Mouse (Mus musculus): Measurements from ENCODE around the gene Ptprq. TPM values are rescaled to one million over a fixed set of nuclear protein-coding genes. Genes with fewer than 3 reads are reported as not detected.

Gene Ptprq
- polyA plus RNA-seq, 1 experiment from 2014 or later, result 0.10 TPM

DNA sequence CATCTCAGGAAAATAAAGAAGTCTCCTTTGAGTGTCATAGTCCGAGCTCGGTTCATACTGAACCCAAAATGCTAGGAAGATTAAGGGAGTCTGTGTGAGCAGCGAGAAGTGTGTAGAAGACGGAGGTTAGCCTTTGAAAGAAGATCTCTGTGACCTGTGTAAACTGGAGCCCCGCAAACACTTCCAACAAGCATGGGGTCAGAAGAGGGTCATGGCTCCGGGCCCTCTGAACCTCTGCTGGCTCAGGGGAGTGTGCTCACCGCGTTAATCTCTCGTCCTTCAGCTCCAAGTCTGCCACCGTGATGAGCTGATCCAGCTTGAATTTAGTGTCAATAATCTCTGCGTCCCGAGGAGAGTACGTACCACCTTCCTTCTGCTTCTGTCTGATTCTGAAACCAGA, 157.0 kb downstream of the Ptprq start:
- ATAC-seq (ENCODE audit: low FRiP score, low TSS enrichment), result peak; percentile 59; the same call in 1 of the 2 replicates
- Histone ChIP-seq H3K4me2 (replicated peaks; ENCODE audit: low read depth, low read length) (peak overlapping the region; percentile 29; the same call in 1 of the 2 replicates), H3K36me3 (ENCODE audit: insufficient read depth, low read length) (no peaks in the 10 kb centered on the region), H3K27me3 (ENCODE audit: insufficient read depth, low read length) (no peaks in the 10 kb centered on the region), H3K9me3 (ENCODE audit: low read length) (no peaks in the 10 kb centered on the region), H3K4me3 (ENCODE audit: low read length) (no peak overlapping the region), H3K9ac (replicated peaks; ENCODE audit: low read length) (no peak overlapping the region), H3K4me1 (ENCODE audit: insufficient read depth, low read length) (0 out of 2 replicates have a peak, but pooled peaks cover 4% of the 10 kb centered on the region), H3K27ac (ENCODE audit: low read length) (no peak overlapping the region)
- WGBS, result 10% methylated on average over 13 of the region's 13 CpGs

DNA sequence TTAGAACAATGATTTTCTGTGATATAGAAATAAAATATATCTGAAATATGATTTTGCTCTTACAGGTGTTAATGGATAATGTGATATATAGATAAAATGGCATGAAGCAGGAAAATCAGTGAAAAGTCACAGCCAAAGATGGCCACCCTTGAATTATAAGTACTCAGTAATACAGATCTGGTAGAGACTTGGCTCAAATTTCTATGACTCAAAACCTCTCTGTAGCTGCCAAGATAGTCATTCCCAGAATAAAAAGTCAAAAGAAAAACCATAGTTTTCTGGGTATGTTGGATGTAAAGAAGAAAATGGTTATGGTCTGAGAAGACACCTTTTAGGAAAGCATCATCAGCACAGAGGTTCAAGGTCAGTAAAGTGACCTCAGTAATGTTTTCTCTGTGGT, 159.0 kb downstream of the Ptprq start:
- Histone ChIP-seq H3K9ac (replicated peaks; ENCODE audit: low read length) (no peak overlapping the region), H3K9me3 (ENCODE audit: low read length) (no peaks in the 10 kb centered on the region), H3K36me3 (ENCODE audit: insufficient read depth, low read length) (no peaks in the 10 kb centered on the region), H3K4me1 (ENCODE audit: insufficient read depth, low read length) (0 out of 2 replicates have a peak, but pooled peaks cover 4% of the 10 kb centered on the region), H3K4me2 (replicated peaks; ENCODE audit: low read depth, low read length) (no peak overlapping the region), H3K27ac (ENCODE audit: low read length) (no peak overlapping the region), H3K27me3 (ENCODE audit: insufficient read depth, low read length) (no peaks in the 10 kb centered on the region), H3K4me3 (ENCODE audit: low read length) (no peak overlapping the region)
- ATAC-seq (ENCODE audit: low FRiP score, low TSS enrichment), result no peak

GRCm38 (mm10) chr10:107543026-107543425, 176.8 kb downstream of the Ptprq start:
- Histone ChIP-seq H3K9ac (replicated peaks; ENCODE audit: low read length) (no peak overlapping the region), H3K4me2 (replicated peaks; ENCODE audit: low read depth, low read length) (no peak overlapping the region), H3K36me3 (ENCODE audit: insufficient read depth, low read length) (no peaks in the 10 kb centered on the region), H3K27ac (ENCODE audit: low read length) (no peak overlapping the region), H3K4me1 (ENCODE audit: insufficient read depth, low read length) (peaks cover 3% of the 10 kb centered on the region; the same call in 1 of the 2 replicates), H3K4me3 (ENCODE audit: low read length) (no peak overlapping the region), H3K27me3 (ENCODE audit: insufficient read depth, low read length) (no peaks in the 10 kb centered on the region), H3K9me3 (ENCODE audit: low read length) (no peaks in the 10 kb centered on the region)
- no peak for ATAC-seq (ENCODE audit: low FRiP score, low TSS enrichment)
- WGBS, result 9% methylated on average over 1 of the region's 1 CpGs

DNA sequence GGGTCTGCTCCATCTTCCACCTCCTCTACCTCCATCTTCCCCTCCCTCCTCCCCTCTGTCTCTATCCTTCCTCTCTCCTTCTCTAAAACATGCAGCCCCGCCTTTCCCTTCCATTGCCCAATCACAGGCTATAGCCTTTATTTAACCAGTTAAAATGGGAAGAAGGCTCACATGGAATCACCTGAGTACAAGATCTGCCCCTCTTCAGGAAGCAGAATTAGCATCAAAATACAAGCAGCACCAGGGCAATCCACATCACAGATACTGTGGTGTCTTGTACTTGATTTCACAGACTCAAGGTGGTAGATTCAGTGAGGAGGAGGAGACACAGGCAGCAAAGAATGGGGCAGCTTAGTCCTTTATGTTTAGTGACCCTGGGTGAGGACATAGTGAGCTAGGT, 191.1 kb downstream of the Ptprq start:
- Histone ChIP-seq H3K4me3 (ENCODE audit: low read length) (no peak overlapping the region), H3K27me3 (ENCODE audit: insufficient read depth, low read length) (no peaks in the 10 kb centered on the region), H3K4me2 (replicated peaks; ENCODE audit: low read depth, low read length) (no peak overlapping the region), H3K27ac (ENCODE audit: low read length) (no peak overlapping the region), H3K4me1 (ENCODE audit: insufficient read depth, low read length) (no peaks in the 10 kb centered on the region), H3K36me3 (ENCODE audit: insufficient read depth, low read length) (no peaks in the 10 kb centered on the region), H3K9me3 (ENCODE audit: low read length) (no peaks in the 10 kb centered on the region), H3K9ac (replicated peaks; ENCODE audit: low read length) (no peak overlapping the region)
- ATAC-seq (ENCODE audit: low FRiP score, low TSS enrichment), result no peak
- 81% methylated on average over 1 of the region's 1 CpGs for WGBS

DNA sequence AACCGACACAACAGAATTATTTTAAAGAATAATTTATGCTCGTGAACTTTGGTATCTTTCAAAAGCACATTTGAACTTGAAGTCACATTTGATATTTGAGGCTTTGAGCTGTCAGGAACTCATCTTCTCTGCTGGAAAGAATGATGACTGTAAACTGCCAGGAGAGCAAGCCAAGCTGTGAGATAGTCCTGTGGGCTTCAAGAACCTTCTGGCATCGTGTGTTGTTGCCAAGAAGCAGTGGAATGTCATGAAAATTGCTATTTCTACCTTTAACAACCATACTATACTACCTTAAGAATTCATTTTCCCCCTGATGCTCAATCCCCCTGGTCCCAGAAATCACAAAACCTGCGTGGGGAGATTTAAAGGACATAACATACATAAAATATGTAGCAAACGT, 200.6 kb downstream of the Ptprq start:
- 63% methylated on average over 5 of the region's 5 CpGs for WGBS

GRCm38 (mm10) chr10:107516641-107517040, 203.2 kb downstream of the Ptprq start:
- no peak overlapping the region for H3K4me3 ChIP-seq (ENCODE audit: low read length)
- no peaks in the 10 kb centered on the region for H3K36me3 ChIP-seq (ENCODE audit: insufficient read depth, low read length)
- no peak overlapping the region for H3K4me2 ChIP-seq (replicated peaks; ENCODE audit: low read depth, low read length)
- WGBS, result 49% methylated on average over 7 of the region's 7 CpGs
- H3K27ac ChIP-seq (ENCODE audit: low read length), result no peak overlapping the region
- peak; percentile 75 for ATAC-seq (ENCODE audit: low FRiP score, low TSS enrichment)
- H3K27me3 ChIP-seq (ENCODE audit: insufficient read depth, low read length), result no peaks in the 10 kb centered on the region
- H3K9ac ChIP-seq (replicated peaks; ENCODE audit: low read length), result no peak overlapping the region
- H3K4me1 ChIP-seq (ENCODE audit: insufficient read depth, low read length), result no peaks in the 10 kb centered on the region
- H3K9me3 ChIP-seq (ENCODE audit: low read length), result no peaks in the 10 kb centered on the region

More for the DNA sequence above, 200.6 kb downstream of the Ptprq start:
- no peaks in the 10 kb centered on the region for H3K4me1 ChIP-seq (ENCODE audit: insufficient read depth, low read length)
- H3K4me3 ChIP-seq (ENCODE audit: low read length), result no peak overlapping the region
- H3K9ac ChIP-seq (replicated peaks; ENCODE audit: low read length), result no peak overlapping the region
- no peaks in the 10 kb centered on the region for H3K36me3 ChIP-seq (ENCODE audit: insufficient read depth, low read length)
- H3K9me3 ChIP-seq (ENCODE audit: low read length), result no peaks in the 10 kb centered on the region
- H3K27me3 ChIP-seq (ENCODE audit: insufficient read depth, low read length), result no peaks in the 10 kb centered on the region
- H3K4me2 ChIP-seq (replicated peaks; ENCODE audit: low read depth, low read length), result no peak overlapping the region
- H3K27ac ChIP-seq (ENCODE audit: low read length), result no peak overlapping the region
- no peak for ATAC-seq (ENCODE audit: low FRiP score, low TSS enrichment)

DNA sequence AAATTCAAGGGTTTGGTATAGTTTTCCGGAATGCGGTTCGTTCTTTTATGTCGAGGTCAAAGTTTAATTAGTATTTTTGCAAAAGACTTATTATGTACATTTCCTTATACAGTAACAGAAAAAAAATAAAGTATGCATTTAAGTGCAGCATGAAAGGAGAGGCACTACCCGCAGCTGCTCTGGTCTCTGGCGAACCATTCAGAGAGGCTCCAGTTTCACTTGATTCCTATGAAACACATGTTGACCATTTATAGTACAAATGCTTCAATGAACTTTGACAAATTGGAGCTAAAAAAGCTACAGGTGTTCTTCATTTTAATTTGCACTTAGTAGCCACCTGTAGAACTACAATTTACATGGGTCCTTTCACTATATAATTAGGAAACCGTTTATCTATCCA, 205.1 kb downstream of the Ptprq start:
- Histone ChIP-seq H3K27me3 (ENCODE audit: insufficient read depth, low read length) (no peaks in the 10 kb centered on the region), H3K4me2 (replicated peaks; ENCODE audit: low read depth, low read length) (no peak overlapping the region), H3K36me3 (ENCODE audit: insufficient read depth, low read length) (no peaks in the 10 kb centered on the region), H3K27ac (ENCODE audit: low read length) (no peak overlapping the region), H3K4me3 (ENCODE audit: low read length) (no peak overlapping the region), H3K4me1 (ENCODE audit: insufficient read depth, low read length) (no peaks in the 10 kb centered on the region), H3K9me3 (ENCODE audit: low read length) (no peaks in the 10 kb centered on the region), H3K9ac (replicated peaks; ENCODE audit: low read length) (no peak overlapping the region)
- WGBS, result 68% methylated on average over 7 of the region's 7 CpGs
- ATAC-seq (ENCODE audit: low FRiP score, low TSS enrichment), result no peak

- no peaks in the 10 kb centered on the region for H3K36me3 ChIP-seq (ENCODE audit: insufficient read depth, low read length)
- no peak overlapping the region for H3K4me3 ChIP-seq (ENCODE audit: low read length)
- no peaks in the 10 kb centered on the region for H3K4me1 ChIP-seq (ENCODE audit: insufficient read depth, low read length)
- no peak for ATAC-seq (ENCODE audit: low FRiP score, low TSS enrichment)
- no peaks in the 10 kb centered on the region for H3K9me3 ChIP-seq (ENCODE audit: low read length)
- H3K27ac ChIP-seq (ENCODE audit: low read length), result no peak overlapping the region
- H3K4me2 ChIP-seq (replicated peaks; ENCODE audit: low read depth, low read length), result no peak overlapping the region
- 77% methylated on average over 2 of the region's 2 CpGs for WGBS
- no peak overlapping the region for H3K9ac ChIP-seq (replicated peaks; ENCODE audit: low read length)
- H3K27me3 ChIP-seq (ENCODE audit: insufficient read depth, low read length), result no peaks in the 10 kb centered on the region
These were observed 213.5 kb downstream of the Ptprq start for GRCm38 (mm10) chr10:107506397-107506796.

DNA sequence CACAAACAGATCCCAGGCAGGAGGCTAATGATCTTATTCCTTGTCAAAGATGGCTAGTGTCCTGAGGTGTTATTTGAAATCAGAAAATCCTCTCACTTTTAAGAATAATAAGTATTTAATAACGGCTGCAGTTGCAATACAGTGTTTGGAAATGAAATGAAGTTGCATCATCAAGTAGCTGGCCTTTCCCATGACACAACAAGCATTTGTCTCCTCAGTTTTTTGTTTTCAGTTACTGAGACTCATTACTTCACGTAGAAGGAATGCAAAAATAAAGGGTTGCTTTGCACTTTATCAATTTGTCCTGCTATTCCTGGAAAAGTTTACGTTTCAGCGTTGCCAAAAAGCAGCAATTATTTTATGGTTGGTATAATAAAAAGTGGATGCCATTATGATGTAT, 216.4 kb downstream of the Ptprq start:
- Histone ChIP-seq H3K4me3 (ENCODE audit: low read length) (no peak overlapping the region), H3K36me3 (ENCODE audit: insufficient read depth, low read length) (no peaks in the 10 kb centered on the region), H3K4me2 (replicated peaks; ENCODE audit: low read depth, low read length) (no peak overlapping the region), H3K9ac (replicated peaks; ENCODE audit: low read length) (no peak overlapping the region), H3K27me3 (ENCODE audit: insufficient read depth, low read length) (no peaks in the 10 kb centered on the region), H3K4me1 (ENCODE audit: insufficient read depth, low read length) (no peaks in the 10 kb centered on the region), H3K27ac (ENCODE audit: low read length) (no peak overlapping the region), H3K9me3 (ENCODE audit: low read length) (no peaks in the 10 kb centered on the region)
- ATAC-seq (ENCODE audit: low FRiP score, low TSS enrichment), result no peak
- 64% methylated on average over 4 of the region's 4 CpGs for WGBS

- WGBS, result 91% methylated on average over 7 of the region's 7 CpGs
- no peaks in the 10 kb centered on the region for H3K9me3 ChIP-seq (ENCODE audit: low read length)
- no peak overlapping the region for H3K4me3 ChIP-seq (ENCODE audit: low read length)
- no peak overlapping the region for H3K4me2 ChIP-seq (replicated peaks; ENCODE audit: low read depth, low read length)
- H3K27me3 ChIP-seq (ENCODE audit: insufficient read depth, low read length), result no peaks in the 10 kb centered on the region
- H3K36me3 ChIP-seq (ENCODE audit: insufficient read depth, low read length), result no peaks in the 10 kb centered on the region
- no peaks in the 10 kb centered on the region for H3K4me1 ChIP-seq (ENCODE audit: insufficient read depth, low read length)
- H3K27ac ChIP-seq (ENCODE audit: low read length), result no peak overlapping the region
- H3K9ac ChIP-seq (replicated peaks; ENCODE audit: low read length), result no peak overlapping the region
- no peak for ATAC-seq (ENCODE audit: low FRiP score, low TSS enrichment)
These were observed 217.7 kb downstream of the Ptprq start for GRCm38 (mm10) chr10:107502193-107502592.
